Mouse (Mus musculus) frontal cortex, postnatal 14 days (tissue): ENCODE measurements around the gene Lrch4.
"Not testable (repeated sequence)": the region's sequence is repeated elsewhere in the genome, so short reads cannot be mapped to it uniquely, and the experiment has no call there.

Experiments
- DNase-seq, 2 experiments: peaks; one replicate each; pipeline ENCODE4 v3.0.0; 2022; ENCODE audit warnings: low spot score in 2 of 2

The Lrch4 gene

GRCm38 (mm10) chr5:137613076-137613475 is 15.8 kb upstream of the Lrch4 start:
- no peak for DNase-seq

- DNase-seq, result no peak
Measured at GRCm38 (mm10) chr5:137613550-137613949, 15.4 kb upstream of the Lrch4 start, which contains the start of gene Pcolce. TSS of gene Pcolce (minus strand) at chr5:137613784.

GRCm38 (mm10) chr5:137614921-137615320 is 14.0 kb upstream of the Lrch4 start:
- DNase-seq, result not testable (repeated sequence)

- DNase-seq, result no peak
Measured at GRCm38 (mm10) chr5:137615347-137615746, 13.6 kb upstream of the Lrch4 start.

- DNase-seq, result no peak
Measured at GRCm38 (mm10) chr5:137623937-137624530, 4.9 kb upstream of the Lrch4 start.

GRCm38 (mm10) chr5:137627991-137628390 is 930 bp upstream of the Lrch4 start:
- DNase-seq, result no peak

- DNase-seq, result no peak
Measured at GRCm38 (mm10) chr5:137629306-137629721, 393 bp downstream of the Lrch4 start.

GRCm38 (mm10) chr5:137629906-137630545 is 1.1 kb downstream of the Lrch4 start:
- no peak for DNase-seq

- DNase-seq, result no peak
Measured at GRCm38 (mm10) chr5:137630602-137631001, 1.7 kb downstream of the Lrch4 start.

- DNase-seq, result no peak
Measured at GRCm38 (mm10) chr5:137631171-137631570, 2.2 kb downstream of the Lrch4 start.

- DNase-seq, result no peak
Measured at GRCm38 (mm10) chr5:137631591-137631990, 2.7 kb downstream of the Lrch4 start.

GRCm38 (mm10) chr5:137633397-137634084 is 4.6 kb downstream of the Lrch4 start:
- DNase-seq, result no peak

- no peak for DNase-seq
Measured at GRCm38 (mm10) chr5:137639472-137639871, 10.6 kb downstream of the Lrch4 start.

- DNase-seq, result no peak
Measured at GRCm38 (mm10) chr5:137641054-137641453, 12.1 kb downstream of the Lrch4 start, which contains the start of gene Sap25. TSS of gene Sap25 (plus strand) at chr5:137641334.

- no peak for DNase-seq
Measured at GRCm38 (mm10) chr5:137642886-137643285, 14.0 kb downstream of the Lrch4 start.

- no peak for DNase-seq
Measured at GRCm38 (mm10) chr5:137644484-137644883, 15.6 kb downstream of the Lrch4 start.

GRCm38 (mm10) chr5:137645091-137645651 is 16.2 kb downstream of the Lrch4 start:
- no peak for DNase-seq

GRCm38 (mm10) chr5:137645652-137646091 is 16.8 kb downstream of the Lrch4 start, which contains the start of gene Irs3:
TSS of gene Irs3 (minus strand) at chr5:137645714.
- DNase-seq, result no peak

- no peak for DNase-seq
Measured at GRCm38 (mm10) chr5:137647827-137648601, 19.1 kb downstream of the Lrch4 start.

GRCm38 (mm10) chr5:137649251-137649650 is 20.3 kb downstream of the Lrch4 start:
- no peak for DNase-seq
